Mouse (Mus musculus): ENCODE data around the gene Prdm11. TPM values are rescaled to one million over a fixed set of nuclear protein-coding genes. Genes with fewer than 3 reads are reported as not detected.

Prdm11 gene
- polyA plus RNA-seq (2015; fragmentation: Nextera tagmentation; extraction: Ambion mirVana), result 3.1 and 3.2 TPM in 2 replicates

DNA sequence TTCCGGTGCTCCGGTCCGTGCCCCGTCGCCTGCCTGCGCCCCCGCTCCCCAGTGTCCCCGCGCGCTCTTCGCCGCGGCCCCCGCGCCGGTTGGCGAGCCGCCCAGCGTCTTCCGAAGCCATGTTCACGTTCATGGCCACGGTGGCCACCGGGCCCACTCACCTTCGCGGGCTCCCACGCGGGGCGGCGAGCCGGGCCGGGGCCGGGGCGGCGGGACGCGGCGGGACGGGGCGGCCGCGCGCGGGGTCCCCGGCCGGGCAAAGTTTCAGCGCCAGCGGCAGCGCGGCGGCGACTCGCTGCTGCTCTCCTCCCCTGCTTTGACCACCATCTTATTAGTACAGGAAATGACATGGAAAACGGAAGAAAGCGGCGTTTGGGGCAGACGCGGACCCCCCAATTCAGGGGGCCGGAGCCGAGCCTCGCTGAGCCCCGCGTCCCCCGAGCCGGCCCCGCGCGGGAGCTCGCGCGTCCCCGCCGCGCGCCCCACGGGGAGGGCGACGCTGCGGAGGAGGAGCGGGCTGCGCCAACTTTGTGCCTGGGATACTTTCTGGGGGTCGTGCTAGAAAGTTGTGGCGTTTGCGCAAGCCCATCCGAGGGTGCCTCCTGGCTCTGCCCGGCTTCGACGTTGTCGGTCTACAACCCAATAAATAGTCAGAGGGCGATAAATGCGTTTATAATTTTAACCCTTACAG, at the start of gene Prdm11:
TSS of gene Prdm11 (minus strand) at position 350 of the 691 bp plus-strand sequence.

Other genes starting within 250 kb of the Prdm11 start
- gene Syt13, start 131.1 kb downstream of the Prdm11 start, polyA plus RNA-seq (2015; fragmentation: Nextera tagmentation; extraction: Ambion mirVana), result 1.8 and 2.2 TPM in 2 replicates
- 53.5 and 69.9 TPM in 2 replicates for gene Trp53i11, start 141.4 kb upstream of the Prdm11 start, polyA plus RNA-seq (2015; fragmentation: Nextera tagmentation; extraction: Ambion mirVana)